Mouse (Mus musculus) urinary bladder, postnatal 36 days (tissue): Measurements from ENCODE around the gene Gm20388.
A peak's percentile ranks its signal among the peaks of the same experiment; 100 is the strongest.
"Not testable (repeated sequence)": the region's sequence is repeated elsewhere in the genome, so short reads cannot be mapped to it uniquely, and the experiment has no call there.

ENCODE experiments used
- DNase-seq, 2 experiments: peaks; one replicate each; pipeline ENCODE4 v3.0.0; 2022; ENCODE audit warnings: low spot score in 2 of 2, mixed read lengths in 1 of 2

Gene Gm20388

DNA sequence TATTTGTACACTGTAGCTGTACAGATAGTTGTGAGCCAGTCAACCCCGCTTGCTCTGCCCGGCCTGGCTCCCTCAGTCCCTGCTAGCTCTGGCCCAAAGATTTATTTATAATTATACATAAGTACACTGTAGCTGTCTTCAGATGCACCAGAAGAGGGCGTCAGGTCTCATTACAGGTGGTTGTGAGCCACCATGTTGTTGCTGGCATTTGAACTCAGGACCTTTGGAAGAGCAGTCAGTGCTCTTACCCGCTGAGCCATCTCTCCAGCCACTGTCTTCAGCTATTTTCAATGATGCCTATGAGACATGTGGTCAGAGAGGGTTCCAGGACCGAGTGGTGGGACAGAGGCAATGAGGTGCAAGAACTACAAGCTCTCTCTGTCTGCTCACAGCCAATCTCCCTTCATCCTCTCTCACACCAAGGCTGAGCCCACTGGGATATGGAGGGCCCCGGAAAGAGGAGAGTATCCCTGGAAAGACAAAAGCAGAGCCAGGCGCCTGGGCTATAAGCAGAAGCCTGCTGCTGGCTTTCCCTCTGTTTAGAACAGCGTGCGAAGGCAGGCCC is 1757.4 kb downstream of the Gm20388 start:
- DNase-seq = not testable (repeated sequence)

DNA sequence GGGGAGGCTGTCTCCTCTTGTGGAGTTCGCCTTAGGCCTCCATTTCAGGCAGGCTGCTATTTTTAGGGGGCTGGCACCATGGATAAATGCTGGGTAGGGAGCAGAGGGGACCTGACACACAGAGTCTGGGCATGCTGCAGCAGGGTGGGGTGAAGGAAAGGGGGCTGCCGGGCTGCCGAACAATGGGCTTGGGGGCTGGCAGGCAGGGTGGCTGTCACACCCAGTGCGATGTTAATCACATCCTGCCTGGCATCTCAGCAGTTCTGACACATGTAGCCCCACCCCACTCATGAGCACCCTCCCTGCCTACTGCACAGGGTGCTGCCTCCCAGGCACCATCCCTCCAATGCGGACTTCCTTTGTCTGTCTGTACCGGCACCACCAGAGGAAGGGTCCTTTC is 1757.9 kb downstream of the Gm20388 start:
- no peak for DNase-seq

- peak in 1 of 2 experiments; percentile 34 for DNase-seq
These were observed 1758.6 kb downstream of the Gm20388 start for GRCm38 (mm10) chr8:121669208-121669607.

DNA sequence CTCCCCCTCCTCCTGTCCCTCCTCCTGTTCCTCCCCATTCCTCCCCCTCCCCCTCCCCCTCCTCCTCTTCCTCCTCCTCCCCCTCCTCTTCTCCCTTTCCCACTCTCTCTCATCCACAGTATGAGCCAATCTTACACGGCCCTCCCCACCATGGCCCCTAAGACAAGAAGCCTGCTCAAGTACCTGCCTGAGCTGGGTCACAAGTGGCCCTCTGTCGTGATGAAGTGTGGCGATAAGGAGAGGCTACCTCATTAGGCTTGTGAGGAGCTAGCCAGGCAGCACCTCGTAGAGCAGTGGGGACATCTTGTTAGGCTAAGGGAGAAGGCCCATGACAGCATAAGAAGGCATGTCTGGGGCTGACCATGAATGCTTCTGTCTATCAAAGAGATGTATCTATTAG is 1762.5 kb downstream of the Gm20388 start:
- no peak for DNase-seq

DNA sequence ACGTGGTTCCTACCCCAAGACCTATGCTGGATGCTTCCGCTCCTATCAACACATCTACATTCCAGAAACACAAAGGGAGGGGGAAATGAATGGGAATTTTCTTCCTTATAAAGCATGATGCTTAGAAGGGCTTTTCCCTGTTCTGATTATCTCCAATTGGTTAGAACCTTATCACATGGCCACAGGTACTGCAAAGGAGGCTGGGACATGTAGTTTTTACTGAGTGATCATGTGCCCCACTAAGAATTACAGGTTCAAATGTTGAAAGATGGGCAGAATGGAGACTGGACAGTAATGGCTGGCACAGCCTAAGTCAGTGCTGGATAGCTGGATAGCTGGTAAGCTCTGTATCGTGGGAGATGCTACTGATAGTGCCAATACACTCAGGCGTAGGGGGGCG is 1763.3 kb downstream of the Gm20388 start:
- no peak for DNase-seq

- no peak for DNase-seq
These were observed 1763.9 kb downstream of the Gm20388 start for GRCm38 (mm10) chr8:121674524-121674923.

DNA sequence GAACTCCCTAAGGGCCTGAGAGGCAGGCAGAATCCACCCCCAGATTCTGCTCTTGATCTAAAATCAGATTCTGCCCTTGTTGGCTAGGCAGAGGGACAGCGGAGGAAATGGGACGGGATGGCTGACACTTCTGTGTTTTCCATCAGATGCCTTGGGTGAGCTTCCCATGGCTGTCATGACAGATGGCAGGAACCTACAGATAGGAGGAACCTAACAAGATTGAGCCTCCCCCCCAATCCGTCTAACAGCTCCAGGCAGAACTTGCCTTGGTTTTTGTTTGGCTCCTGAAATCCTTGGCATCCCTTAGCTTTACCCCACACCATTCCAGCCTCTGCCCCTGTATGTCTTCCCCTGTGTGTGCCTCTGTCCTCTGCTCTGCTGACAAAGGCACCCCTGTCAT is 1764.5 kb downstream of the Gm20388 start:
- DNase-seq = no peak

DNA sequence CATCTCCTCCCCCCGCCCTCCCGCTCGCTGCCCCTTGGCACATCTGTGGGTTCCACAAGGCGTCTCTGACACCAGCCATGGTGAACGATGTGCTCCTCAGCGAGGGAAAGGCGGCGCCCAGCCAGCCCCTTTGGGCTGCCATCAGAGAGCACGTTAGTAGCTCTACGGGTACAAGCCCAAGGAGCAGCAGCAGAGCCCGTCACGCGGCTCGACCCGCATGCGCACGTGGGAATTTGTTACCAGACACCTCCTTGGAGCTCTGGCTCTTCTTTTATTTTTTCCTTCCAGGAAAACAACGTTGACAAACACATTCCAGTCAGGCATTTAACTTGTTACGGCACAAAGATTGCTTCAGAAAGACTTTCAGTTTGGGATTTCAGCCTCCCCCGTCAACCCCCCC is 1765.1 kb downstream of the Gm20388 start:
- DNase-seq = peak in 1 of 2 experiments; percentile 74

DNA sequence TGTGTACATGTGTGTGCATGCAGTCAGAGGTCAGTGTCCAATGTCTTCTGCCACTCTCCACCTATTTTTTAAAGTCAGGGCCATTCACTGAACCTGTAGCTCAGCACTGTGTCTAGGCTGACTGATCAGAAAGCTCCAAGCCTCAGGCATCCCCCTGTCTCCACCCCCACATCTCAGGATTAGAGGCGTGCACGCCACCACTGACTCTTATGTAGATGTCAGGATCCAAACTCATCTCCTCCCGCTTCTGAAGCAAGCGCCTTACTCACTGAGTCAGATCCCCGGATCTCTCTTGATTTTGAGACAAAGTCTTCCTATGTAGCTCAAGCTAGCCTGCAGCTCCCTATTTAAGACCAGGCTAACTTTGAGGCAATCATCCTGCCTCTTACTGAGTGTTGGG is 1768.1 kb downstream of the Gm20388 start:
- no peak for DNase-seq

- no peak for DNase-seq
These were observed 1770.3 kb downstream of the Gm20388 start for GRCm38 (mm10) chr8:121680896-121681295.

DNA sequence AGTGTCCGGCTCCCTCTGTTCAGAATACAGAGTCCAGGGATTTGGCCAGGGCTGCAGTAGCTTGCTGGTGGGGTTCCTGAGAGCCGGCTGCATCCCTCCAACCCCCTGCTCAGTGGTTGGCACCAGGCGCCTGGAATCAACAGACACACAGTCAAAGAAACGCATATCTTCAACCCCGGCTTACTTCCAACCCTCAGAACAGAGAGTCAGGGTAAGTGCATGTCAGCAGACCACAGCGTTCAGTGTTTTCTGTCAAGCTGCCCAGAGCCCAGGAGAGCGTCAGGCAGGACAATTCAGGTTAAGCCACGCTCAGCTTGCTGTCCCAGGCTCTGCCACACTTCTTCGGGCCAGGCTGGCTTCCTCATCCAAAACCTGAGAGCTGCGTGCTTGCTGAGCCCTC is 1770.8 kb downstream of the Gm20388 start:
- no peak for DNase-seq

GRCm38 (mm10) chr8:121683083-121683832 is 1772.6 kb downstream of the Gm20388 start:
- DNase-seq = no peak

GRCm38 (mm10) chr8:121685419-121685818 is 1774.8 kb downstream of the Gm20388 start:
- peak; percentile 52 to 63 for DNase-seq

DNA sequence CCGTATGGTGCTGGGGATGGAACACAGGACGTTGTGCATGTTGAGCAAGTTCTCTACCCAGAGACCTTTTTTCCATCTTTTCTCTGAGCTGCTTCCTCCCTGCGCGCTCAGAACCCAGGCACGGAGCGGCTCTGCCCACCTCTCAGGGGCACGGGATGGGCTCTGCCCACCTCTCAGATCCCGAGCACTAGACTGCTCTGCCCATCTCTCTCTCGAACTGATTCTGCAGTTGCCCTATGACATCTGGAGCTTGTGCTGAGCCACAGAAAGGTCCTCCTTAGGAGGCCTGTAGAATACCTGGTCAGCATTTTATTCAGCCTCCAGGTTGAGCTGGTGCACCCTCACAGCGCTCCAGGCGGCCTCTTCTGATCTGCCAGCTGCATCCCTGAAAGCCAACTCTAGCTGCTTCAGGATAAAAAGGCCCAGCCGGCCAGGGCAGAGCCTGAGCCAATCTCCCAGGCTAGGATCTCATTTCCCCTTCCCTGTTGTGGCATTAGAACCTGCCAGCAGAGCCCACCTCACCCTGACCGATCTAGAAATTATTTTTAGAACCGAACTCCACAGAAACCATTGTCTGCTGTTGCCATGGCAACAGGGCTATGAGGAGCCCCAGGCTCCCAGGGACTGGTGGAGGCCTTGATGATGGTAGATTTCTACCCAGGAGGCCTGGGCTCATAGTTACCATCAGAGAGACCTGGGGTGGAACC is 1777.0 kb downstream of the Gm20388 start:
- no peak for DNase-seq

DNA sequence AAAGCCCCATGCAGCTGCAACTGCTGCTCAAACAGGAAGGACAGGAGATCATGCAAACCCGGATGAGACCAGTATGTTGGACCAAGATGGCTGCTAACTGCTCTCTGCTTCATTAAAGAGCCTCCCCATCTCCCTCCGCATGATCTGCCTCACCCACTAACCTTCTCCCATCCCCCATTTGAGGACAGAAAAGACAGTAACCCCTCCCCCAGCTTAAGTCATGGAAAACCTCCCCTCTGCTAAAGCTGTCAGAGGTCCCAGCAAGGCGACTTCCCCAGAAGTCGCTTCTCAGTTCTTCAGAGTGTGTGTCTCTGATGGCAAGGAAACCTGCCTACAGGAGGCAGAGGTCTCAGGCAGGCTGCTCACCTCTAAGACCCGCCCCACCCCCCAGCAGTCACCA is 1777.9 kb downstream of the Gm20388 start:
- DNase-seq = no peak

DNA sequence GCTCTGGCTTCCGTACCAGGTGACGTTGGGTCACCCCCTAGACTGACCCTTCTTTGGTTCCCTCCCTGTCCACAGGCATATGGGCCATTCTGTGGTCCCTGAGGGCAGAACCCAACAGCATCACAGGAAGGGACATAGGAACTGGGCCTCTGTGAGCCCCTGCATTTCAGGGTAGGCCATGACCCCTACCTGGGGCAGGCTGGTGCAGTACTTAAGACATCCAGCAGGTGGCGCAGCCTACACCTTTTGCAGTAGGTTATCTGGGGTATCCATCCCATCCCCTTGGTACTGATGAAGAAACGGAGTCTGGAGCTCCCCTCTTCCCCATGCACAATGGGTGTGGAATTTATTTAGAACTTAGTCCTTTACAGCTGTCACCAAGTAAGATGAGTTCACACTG is 1783.8 kb downstream of the Gm20388 start:
- DNase-seq = peak; percentile 12 to 20

- DNase-seq = peak in 1 of 2 experiments; percentile 67
These were observed 1785.0 kb downstream of the Gm20388 start for GRCm38 (mm10) chr8:121695585-121696184.

DNA sequence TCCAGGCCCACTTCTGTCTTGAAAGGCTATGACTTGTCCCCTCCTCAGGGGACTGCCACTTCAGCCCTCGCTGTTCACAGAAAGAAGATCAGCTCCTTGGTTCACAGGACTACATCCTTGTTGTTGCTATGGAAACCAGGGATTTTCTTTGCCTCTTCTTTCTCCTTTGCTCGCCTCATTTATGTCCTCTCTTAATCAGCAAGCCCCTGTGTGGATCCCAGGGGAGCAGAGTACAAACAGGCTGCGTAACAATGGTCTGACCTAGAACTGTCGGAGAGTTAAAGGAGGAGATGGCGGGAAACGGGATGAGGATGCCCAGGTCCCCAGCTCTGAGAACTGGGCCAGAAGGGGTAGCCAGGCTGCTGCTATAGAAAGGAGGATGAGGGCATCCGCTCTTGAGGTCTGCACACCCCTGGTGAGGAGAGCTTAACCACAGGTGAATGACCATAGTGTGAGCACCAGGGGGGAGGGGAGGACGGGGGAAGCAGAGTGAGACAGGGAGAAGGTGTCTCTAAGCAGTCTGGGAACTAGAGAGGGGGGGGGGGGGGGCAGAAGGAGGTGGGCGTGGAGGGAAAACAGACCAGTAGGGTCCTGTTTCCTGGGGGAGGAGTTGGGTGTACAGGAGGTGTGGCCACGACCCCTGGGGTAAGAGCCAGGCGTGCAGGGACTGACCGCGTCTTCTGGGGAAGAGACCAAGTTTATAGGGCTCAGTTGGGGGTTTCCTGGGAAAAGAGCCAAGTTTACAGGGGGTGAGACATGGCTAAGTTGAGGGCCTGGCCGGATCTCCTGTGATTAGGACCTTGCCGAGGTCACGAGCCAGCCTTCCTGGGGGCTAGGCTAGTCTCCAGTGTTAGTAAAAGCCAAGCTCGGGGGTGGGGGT is 1787.3 kb downstream of the Gm20388 start:
- DNase-seq = no peak

- DNase-seq = no peak
These were observed 1788.0 kb downstream of the Gm20388 start for GRCm38 (mm10) chr8:121698615-121699101.

DNA sequence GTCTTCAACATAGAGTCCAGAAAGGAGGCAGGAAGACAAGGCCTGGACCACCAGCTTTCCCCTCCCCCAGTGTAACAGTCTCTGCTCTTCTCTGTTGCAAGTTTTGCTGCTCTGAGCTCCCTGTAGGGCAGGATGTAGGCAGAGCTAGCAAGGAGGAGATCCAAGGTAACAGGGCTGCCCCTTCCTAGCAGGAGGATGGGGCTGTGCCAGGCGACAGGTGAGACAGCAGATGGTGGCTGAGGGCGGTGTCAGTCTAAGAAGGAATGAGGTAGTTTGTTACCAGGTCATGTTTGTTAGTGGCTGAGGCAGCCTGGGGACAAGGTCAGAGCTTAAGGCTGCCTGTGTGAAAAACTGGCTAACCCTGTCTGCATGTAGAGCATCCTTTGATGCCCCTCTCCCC is 1789.3 kb downstream of the Gm20388 start:
- no peak for DNase-seq

- DNase-seq = no peak
These were observed 1794.5 kb downstream of the Gm20388 start for GRCm38 (mm10) chr8:121705174-121705573.
